Mouse (Mus musculus) neural tube, embryonic 10.5 days (tissue): ENCODE measurements at regions not wholly inside any gene's neighbourhood (a gene's known extent, or its start where the extent isn't known, plus 50 kb on each side); places are given as distances from the start of the nearest gene placed in this dataset.

ENCODE experiments used
- DNase-seq: peaks from one replicate; pipeline ENCODE4 v3.0.0-alpha.2; 2017; ENCODE audit warnings: low spot score; ENCODE audit errors: extremely low spot score

DNA sequence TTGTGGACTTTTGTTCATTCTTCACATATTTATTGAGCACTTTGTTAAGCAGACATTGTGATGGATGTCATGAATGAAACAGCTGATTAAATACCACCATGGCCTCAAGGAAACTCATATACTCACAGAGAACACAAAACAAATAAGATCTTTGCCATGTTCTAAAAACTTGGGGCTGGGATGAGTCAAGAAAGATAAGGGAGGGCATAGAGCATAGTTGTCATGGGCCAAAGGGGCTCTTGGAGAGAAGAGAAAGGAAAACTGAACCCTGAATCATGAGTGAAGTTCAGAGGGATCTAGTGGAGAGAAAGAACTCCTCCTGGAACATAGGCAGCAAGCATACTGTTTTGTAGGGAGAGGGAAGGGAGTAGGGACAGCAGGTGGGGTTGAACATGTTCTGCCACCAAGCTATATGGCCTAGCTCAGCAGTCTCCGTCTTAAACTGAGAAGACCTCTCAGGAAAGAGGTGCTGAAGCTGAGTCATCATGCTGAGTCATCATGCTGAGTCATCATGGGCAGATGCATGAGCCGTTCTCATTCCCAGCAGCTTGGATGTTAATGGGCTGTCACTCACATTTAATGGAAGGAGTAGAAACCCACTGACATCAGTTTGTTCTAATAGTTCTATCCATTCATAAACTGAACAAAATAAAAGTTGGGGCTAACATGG, 69.6 kb downstream of the Cetn3 start:
- no peak for DNase-seq

DNA sequence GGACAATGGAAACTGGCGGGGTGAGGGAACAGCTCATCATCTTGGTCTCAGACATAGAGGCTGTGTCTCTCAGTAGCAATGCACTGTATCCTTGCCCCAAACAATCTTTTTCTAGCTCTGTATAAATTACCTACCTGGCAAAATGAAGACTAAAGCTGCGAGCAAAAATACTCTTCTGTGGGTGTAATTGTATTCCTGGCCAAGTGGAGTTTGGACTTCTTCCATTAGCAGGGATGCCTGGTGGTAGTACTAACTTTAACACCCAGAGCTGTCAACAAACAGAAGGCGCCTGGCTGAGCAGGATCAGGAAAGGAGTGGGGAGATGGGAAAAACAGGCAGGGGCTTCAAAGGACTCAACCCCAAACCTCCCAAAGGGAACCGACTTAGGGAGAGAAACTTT, 73.2 kb downstream of the Cetn3 start:
- DNase-seq, result no peak

DNA sequence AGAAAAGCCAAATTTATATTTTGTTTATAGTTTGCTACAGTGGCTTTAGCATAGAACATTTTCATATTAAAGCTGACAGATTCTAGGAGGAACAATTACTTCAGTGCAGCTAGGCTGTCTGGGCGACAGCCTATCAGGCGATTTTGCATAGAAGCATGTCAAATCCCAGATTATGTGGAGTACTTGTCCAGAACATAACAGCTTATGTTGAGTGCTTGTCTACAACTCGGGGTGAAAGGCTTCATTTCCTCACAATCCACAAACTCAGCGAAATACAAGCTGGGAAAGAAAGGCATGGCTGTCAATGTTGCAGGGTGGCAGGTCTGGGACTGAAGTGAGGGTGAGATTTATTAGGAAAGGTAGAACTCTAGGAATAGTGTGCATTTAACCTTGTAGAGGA, 77.8 kb downstream of the Cetn3 start:
- no peak for DNase-seq

DNA sequence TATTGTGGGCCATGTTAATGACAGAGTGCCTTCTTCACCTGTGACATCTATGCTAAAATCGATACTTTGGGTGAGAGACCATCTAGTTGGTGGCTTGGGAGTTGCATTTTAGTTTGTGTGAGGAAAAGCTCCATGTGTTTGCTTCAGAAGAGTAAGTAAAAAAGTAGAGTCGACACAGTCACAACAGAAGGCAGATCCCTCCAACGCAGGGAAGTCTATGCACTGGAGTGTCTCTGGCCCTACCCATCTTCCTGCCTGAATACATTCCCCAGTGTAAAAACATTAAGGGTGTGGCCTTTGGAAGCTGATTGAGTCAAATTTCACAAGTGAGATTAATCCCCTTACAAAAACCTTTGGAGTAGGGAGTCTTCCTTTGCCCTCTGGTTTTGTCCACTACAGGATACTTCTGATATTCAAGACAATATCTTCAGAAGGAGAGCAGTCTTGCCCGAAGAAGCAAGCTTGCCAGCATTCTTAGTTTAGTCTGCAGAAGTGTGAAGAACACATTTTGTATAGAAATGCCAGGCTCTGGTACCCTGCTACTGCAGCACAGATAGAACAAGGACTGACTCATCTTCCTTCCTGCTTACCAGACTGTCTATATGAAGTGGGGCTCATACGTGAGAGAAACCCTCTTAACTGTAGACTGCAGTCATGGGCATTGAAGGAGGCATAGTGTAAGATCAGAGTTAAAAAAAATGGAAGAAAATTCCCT, 79.2 kb downstream of the Cetn3 start:
- DNase-seq, result no peak

DNA sequence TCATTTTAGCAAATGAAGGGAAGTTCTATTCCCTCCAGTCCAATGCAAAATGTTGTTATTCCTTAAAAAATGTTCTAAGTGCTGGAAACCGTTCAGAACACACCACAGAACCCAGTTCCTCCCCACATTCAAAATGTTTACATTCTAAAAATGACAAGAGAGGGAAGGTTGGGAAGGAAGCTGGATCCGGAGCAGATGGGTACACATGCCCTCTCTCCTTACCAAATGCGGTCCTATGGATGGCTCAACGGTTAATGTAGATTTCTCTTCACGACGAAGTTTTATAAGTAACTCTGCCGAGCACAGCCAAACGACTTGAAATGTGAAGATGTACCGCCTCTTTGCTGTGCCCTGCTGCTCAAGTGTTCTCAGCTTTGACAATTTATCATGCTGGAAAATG, 88.3 kb downstream of the Cetn3 start:
- no peak for DNase-seq

DNA sequence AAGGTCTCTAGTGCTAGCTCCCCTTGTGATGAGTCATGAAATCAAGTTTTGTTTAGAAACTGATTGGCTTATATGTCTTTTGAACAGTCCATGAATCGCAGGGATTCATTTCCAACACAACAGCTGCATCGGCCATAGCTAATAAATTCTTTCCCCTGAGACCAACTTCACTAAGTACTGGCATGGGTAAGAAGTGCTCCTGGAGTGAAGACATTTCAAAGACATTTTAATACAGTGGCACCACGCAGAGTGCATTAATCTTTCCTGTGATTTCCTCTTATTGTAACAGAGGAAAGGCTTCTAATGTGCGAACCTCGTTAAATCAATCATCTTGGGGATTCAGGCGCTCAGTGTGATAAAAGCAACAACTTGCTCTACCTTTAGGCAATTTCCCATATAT, 103.0 kb downstream of the Cetn3 start:
- no peak for DNase-seq

DNA sequence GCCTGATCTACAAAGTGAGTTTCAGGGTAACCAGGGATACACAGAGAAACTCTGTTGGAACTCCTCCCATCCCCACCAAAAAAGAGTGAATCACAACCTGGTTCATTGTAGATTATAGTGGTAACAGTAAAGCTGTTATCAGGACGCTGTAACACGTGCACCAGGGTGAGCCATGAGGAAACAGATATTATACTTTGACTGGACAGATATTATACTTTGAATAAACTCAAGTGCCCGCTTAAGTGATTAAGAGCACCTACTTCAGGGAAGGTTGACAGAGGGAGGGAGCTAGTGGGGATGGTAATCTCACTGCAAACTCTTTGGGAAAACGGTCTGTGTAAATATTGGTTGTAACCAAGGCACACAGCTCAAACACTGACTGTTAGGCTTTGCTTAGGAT, 147.4 kb downstream of the Cetn3 start:
- DNase-seq, result no peak

DNA sequence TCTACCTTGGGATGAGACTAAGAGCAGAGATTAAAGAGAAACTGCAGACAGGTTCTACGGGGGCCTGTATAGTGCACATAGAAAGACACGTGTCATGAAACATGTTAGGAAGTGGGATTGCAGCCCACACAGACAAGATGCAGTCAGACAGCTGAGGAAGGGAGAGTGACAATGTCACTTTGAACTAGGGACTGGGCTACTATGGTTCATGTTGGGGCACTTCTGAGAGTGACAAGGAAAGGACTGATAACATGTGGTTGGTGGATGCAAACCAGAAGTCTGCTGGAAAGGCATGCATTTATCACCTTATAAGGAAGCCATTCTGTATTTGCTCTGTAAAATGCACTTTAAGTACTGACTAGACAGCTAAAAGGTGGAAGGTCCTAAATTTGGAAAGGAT, 148.3 kb downstream of the Cetn3 start:
- no peak for DNase-seq

DNA sequence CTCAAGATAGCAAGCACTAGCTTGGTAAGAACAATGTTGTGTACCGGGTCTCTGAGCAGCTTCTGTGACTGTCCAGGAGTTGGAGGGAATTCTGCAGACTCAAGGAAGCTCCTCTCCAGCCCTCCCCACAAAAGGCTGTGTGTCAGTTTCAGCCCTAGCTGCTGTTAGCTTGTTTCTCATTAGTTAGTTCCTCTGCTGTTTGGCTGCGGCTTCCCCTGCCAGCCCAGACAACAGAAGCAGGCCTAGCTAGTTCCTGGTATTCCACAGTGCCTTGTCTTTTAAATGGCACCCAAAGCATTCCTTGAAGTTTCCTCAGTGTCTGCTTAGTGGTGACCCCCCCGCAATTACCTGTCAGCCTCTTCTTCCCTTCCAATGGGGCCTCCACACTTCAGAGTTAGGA, 154.2 kb downstream of the Cetn3 start:
- DNase-seq, result no peak

DNA sequence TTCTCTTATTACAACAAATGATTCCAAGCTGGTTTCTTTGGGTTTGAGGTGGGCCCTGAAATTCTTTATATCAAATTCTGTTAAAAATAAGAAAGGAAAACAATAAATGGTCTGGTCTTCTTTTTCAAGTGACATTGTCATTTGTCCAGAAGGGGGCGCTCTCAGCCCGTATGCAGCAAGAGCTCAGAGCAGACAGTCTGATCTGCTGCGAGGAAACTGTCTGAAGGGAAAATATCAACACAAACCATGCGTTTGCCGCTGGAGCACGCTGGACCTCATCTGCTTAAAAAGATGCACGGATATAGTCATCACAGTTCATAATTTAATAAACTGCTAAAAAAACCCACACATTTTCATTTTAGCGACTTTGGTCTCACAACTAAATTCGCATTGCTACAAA, 161.2 kb downstream of the Cetn3 start:
- DNase-seq, result peak; percentile 79

DNA sequence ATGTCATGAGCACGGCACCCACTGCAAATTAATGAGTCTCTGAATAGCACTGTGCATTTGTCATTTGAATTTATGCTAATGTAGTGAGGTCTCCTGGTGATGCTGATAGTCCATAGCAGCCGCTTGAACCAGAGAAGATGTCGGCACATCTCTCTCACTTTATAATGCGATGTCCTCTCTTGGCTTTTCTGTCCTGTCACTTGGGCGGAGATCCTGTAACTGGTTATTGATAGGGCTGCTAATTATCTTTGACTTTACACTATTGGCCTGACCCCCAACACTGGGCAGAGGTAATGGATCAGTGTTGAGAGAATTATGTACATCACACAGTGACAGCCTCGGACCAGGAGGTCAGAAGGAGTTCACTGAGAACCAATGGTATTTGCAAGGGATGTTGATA, 161.6 kb downstream of the Cetn3 start:
- peak; percentile 23 for DNase-seq

DNA sequence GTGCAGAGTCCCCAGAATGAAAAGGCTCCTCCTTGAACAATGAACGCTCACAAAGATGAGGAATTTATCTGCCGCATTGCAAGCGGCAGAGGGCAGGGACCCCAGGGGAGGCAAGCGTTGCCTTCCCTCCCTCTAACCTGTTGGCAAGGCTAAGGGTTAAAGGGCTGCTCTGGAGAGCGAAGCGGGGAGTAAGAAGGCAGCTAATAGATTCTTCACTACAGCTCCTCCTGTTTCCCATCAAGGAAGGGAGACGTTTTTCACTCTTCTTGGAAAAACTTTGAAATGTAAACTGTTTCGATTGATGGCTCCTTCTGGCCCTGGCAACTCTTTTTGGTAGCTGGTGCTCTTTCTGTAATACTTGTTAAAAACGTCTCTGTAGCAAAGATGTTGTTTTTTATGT, 162.9 kb downstream of the Cetn3 start:
- DNase-seq, result peak; percentile 33

DNA sequence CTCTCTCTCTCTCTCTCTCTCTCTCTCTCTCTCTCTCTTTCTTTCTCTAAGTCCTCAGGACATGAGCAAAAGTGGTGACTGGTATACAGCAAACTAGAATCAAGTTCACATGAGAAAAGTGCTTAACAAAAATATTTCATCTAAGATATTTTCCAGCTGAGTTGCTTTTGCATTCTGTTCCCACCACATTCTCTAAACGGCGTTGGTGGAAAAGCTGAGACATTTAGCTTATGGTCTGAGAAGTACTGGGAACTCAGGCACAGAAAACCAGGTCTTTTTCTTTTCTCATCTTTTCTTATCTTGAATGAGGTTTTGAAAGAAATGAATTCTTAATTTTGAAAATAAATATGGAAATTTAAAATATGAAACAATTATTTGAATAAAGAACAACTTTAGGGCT, 182.6 kb downstream of the Cetn3 start:
- DNase-seq, result no peak

DNA sequence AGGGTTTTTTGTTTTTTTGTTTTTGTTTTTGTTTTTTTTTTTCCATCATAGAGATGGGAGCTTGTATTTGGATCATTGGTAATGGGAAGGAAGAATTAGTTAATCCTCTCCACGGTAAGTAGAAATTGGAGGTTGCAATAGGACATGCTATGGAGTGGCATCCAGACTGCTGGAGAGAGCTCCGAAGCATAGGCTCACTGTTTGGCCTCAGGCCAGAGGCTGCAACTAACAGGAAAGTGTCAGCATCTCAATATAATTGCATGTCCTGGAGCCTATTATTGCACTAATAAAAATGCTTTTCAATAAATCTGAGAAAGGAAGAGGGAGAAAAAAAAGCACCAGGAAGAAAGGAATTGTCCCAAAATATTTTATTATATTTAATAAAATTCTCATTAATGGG, 193.0 kb downstream of the Cetn3 start:
- no peak for DNase-seq

DNA sequence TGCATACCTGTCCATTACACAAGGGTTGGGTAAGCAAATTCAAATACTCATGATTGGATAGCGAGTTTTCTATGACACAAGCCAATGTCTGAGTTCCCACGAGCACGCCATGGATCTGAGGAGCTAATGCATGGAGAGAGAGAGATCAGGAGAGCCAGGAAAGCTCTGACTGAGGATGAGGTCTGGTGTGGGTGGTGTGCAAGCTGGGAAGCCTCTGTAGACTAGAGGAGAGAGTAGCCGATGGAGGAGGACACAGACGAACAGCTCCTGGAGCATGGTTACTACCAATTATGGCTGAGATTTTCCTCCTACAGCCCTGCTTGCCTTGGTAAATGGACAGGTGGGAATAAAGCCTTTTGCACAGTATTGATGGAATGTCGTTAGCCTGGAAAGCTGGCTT, 195.1 kb downstream of the Cetn3 start:
- DNase-seq, result no peak

DNA sequence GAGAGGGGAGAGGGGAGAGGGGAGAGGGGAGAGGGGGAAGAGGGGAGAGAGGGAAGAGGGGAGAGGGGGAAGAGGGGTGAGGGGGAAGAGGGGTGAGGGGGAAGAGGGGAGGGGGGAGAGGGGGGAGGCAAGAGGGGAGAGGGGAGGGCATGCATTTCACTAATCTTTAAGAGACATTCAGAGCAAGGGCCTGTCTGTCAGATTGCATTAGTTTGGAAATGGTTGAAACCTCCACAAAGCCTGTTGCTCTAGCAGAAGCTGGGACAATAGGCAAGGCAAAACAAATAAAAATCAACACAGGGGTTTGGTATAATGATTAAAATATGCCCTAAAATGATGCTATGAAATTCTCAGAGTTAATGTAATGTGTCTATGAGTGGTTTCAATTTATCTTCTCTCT, 196.4 kb downstream of the Cetn3 start:
- no peak for DNase-seq

DNA sequence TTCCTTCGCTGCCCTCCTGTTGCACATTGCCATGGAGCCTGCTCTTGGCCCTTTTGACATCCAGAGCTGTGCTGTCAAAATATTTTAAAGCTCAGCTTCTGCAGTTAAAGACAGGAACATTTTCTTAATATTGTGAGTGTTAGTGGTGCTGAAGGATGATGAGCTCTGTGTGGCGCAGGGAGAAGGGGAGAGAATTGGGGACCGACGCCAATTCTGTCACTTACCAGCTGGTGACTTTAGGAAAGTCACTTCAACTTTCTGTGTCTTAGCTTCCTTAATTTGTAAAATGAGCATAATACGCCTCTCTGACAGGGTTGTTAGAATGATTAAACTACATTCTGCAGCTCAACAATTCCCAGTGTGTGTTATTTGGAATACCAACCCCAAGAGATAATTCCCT, 197.2 kb downstream of the Cetn3 start:
- no peak for DNase-seq

DNA sequence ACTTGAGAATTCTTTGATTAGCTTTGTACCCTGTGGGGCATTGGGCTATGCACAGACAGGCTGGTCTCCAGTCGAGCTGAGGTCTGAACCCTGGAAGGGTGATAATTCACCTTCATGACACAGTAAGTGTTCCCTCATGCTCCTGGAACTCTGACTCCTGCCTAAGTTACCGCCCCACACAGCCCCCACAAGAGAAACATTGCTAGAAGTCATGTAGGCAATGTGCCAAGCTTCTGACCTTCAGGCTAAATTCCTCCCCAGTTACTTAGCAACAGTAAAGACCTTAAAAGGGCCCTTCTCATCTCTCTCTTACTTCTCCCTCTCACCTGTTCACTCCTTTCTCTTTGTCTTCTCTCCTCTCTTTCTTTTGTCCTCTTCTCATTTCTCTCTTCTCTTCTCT, 199.6 kb downstream of the Cetn3 start:
- no peak for DNase-seq

DNA sequence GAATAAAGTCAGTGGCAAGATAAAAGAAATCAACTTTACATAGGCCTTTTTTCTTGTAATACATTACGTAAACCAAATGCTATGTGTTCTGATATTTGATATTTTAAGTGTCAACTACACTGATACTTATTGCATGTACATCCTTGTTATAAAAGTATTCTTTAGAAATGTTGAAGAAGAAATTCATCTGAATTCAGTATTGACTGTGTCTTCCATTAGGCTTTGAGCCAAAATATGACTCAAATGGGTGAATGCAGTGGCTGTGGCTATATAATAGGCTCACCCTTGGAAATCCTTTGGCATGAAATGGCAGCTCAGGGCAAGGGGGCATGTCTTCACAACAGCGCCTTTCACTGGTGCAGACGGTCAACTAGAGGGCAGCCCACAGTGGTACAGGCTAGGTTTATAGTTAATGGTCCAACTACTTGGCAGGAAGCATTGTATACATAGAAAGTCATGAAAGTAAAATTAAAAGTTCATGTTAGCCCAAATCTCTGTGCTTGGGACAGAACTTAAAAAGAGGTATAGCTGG, 217.9 kb downstream of the Cetn3 start:
- DNase-seq, result no peak

DNA sequence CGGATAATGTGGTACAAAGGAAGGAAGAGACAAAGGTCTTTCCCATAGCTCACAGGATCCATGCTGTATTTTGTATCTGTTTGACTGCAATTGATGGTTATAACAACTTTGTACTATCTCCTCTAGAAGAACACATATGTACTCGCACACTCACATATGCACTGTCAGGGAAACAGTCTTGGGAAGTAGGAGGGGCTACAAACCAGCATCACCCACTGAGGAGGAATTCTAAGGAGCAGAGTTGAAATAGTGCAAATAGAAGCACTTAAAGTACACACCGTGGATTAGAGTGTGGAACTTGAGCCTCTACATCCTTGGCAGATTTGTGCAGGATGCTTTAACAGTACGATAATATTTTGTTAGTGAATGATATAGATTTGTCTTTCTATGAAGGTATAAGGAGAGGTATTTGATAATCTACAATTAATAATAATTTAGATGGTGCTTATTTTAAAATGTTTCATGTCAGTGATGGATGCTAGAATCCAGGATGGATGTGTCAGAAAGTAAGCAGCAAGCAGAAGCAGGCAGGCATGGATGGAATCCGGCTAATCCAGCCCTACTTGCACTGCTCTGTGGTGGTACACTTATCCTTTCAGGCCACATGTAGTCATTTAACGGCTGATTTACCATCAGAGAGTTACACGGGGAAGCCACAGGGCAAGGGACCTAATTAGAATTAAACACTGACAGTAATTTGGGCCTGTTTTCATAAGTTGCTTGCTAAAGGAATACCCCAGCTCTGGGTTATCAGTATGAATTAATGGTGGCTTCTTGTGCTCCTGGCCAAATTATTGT, 223.3 kb downstream of the Cetn3 start:
- no peak for DNase-seq

DNA sequence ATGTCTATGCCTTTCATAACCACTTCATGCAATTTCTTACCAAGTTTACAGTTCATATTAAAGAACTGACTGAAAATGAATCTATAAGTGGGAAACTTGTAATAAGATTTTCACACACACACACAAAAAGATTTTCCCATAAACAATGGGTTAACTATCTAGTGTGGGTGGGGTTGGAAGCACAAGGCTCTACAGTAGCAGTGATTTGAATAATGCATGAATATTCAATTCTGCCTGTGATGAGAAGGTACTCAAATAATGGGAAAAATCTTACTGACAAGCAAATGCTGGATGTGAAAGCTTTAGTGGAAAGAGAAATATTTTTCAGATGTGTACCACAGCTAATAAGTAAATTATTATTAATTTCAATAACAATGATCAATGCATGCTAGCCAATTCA, 224.3 kb downstream of the Cetn3 start:
- DNase-seq, result no peak

DNA sequence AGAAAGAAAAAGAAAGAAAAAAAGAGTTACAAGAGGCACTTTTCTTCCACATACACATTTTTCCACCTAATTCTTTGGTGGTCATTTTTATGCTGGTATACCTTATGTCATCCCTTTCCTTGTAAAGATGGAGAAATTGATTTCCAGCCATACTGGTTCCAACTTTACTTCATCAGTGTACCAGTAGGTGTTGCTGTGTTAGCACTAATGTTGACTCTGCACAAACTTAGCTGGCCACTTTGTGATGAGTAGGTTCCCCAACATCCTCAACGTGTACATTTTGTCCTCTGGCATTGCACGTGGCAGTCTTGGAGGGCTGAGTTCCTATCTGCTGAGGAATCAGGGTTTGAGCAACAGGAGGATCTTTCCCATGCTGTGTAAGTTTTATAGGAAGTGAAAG, 256.7 kb downstream of the Cetn3 start:
- DNase-seq, result no peak
